Mouse (Mus musculus): Measurements from ENCODE around the gene B3gnt2. TPM values are rescaled to one million over a fixed set of nuclear protein-coding genes. Genes with fewer than 3 reads are reported as not detected.

B3gnt2 gene
- polyA plus RNA-seq, 1 experiment from 2014 or later, result 12.6 TPM

GRCm38 (mm10) chr11:22885350-22885749 is 24.6 kb upstream of the B3gnt2 start:
- no peak overlapping the region for H3K4me2 ChIP-seq
- 88% methylated on average over 1 of the region's 1 CpGs for WGBS
- no peaks in the 10 kb centered on the region for H3K9me3 ChIP-seq
- no peak overlapping the region for H3K27ac ChIP-seq
- H3K4me3 ChIP-seq, result no peak overlapping the region
- no peak for ATAC-seq (ENCODE audit: borderline replicate concordance, extremely low read depth, low FRiP score, low TSS enrichment)
- H3K27me3 ChIP-seq, result no peaks in the 10 kb centered on the region
- H3K9ac ChIP-seq, result no peak overlapping the region
- H3K36me3 ChIP-seq, result no peaks in the 10 kb centered on the region
- H3K4me1 ChIP-seq, result no peaks in the 10 kb centered on the region

- no peak for ATAC-seq (ENCODE audit: borderline replicate concordance, extremely low read depth, low FRiP score, low TSS enrichment)
- 78% methylated on average over 2 of the region's 2 CpGs for WGBS
- H3K9me3 ChIP-seq, result no peaks in the 10 kb centered on the region
- H3K4me3 ChIP-seq, result no peak overlapping the region
- H3K36me3 ChIP-seq, result no peaks in the 10 kb centered on the region
- no peak overlapping the region for H3K4me2 ChIP-seq
- no peaks in the 10 kb centered on the region for H3K4me1 ChIP-seq
- H3K27ac ChIP-seq, result no peak overlapping the region
- no peak overlapping the region for H3K9ac ChIP-seq
- H3K27me3 ChIP-seq, result no peaks in the 10 kb centered on the region
Measured at GRCm38 (mm10) chr11:22883676-22884075, 22.9 kb upstream of the B3gnt2 start.

GRCm38 (mm10) chr11:22882926-22883325 is 22.2 kb upstream of the B3gnt2 start:
- Histone ChIP-seq H3K27ac (no peak overlapping the region), H3K9ac (no peak overlapping the region), H3K4me2 (no peak overlapping the region), H3K4me3 (no peak overlapping the region), H3K27me3 (no peaks in the 10 kb centered on the region), H3K36me3 (no peaks in the 10 kb centered on the region), H3K4me1 (no peaks in the 10 kb centered on the region), H3K9me3 (no peaks in the 10 kb centered on the region)
- no peak for ATAC-seq (ENCODE audit: borderline replicate concordance, extremely low read depth, low FRiP score, low TSS enrichment)

GRCm38 (mm10) chr11:22880383-22881172 is 19.8 kb upstream of the B3gnt2 start:
- WGBS, result 56% methylated on average over 3 of the region's 3 CpGs
- Histone ChIP-seq H3K4me2 (no peak overlapping the region), H3K27ac (no peak overlapping the region), H3K4me3 (no peak overlapping the region), H3K4me1 (no peaks in the 10 kb centered on the region), H3K36me3 (no peaks in the 10 kb centered on the region), H3K27me3 (no peaks in the 10 kb centered on the region), H3K9me3 (no peaks in the 10 kb centered on the region), H3K9ac (no peak overlapping the region)
- ATAC-seq (ENCODE audit: borderline replicate concordance, extremely low read depth, low FRiP score, low TSS enrichment), result no peak

- Histone ChIP-seq H3K9ac (no peak overlapping the region), H3K4me2 (no peak overlapping the region), H3K4me1 (no peaks in the 10 kb centered on the region), H3K9me3 (no peaks in the 10 kb centered on the region), H3K36me3 (no peaks in the 10 kb centered on the region), H3K4me3 (no peak overlapping the region), H3K27me3 (no peaks in the 10 kb centered on the region), H3K27ac (no peak overlapping the region)
- WGBS, result 81% methylated on average over 4 of the region's 4 CpGs
- ATAC-seq (ENCODE audit: borderline replicate concordance, extremely low read depth, low FRiP score, low TSS enrichment), result no peak
Measured at GRCm38 (mm10) chr11:22879645-22880044, 18.9 kb upstream of the B3gnt2 start.

GRCm38 (mm10) chr11:22876680-22877330 is 16.0 kb upstream of the B3gnt2 start:
- ATAC-seq (ENCODE audit: borderline replicate concordance, extremely low read depth, low FRiP score, low TSS enrichment), result no peak
- Histone ChIP-seq H3K36me3 (no peaks in the 10 kb centered on the region), H3K27ac (no peak overlapping the region), H3K4me3 (no peak overlapping the region), H3K4me1 (peaks cover 17% of the 10 kb centered on the region), H3K9ac (no peak overlapping the region), H3K27me3 (no peaks in the 10 kb centered on the region), H3K4me2 (no peak overlapping the region), H3K9me3 (no peaks in the 10 kb centered on the region)
- 66% methylated on average over 3 of the region's 3 CpGs for WGBS

GRCm38 (mm10) chr11:22875279-22875678 is 14.5 kb upstream of the B3gnt2 start:
- Histone ChIP-seq H3K4me1 (peaks cover 22% of the 10 kb centered on the region), H3K4me2 (no peak overlapping the region), H3K27me3 (no peaks in the 10 kb centered on the region), H3K9me3 (no peaks in the 10 kb centered on the region), H3K4me3 (no peak overlapping the region), H3K27ac (no peak overlapping the region), H3K9ac (no peak overlapping the region), H3K36me3 (no peaks in the 10 kb centered on the region)
- WGBS, result 79% methylated on average over 4 of the region's 4 CpGs
- ATAC-seq (ENCODE audit: borderline replicate concordance, extremely low read depth, low FRiP score, low TSS enrichment), result no peak

GRCm38 (mm10) chr11:22874747-22875146 is 14.0 kb upstream of the B3gnt2 start:
- no peaks in the 10 kb centered on the region for H3K27me3 ChIP-seq
- no peak overlapping the region for H3K4me2 ChIP-seq
- ATAC-seq (ENCODE audit: borderline replicate concordance, extremely low read depth, low FRiP score, low TSS enrichment), result no peak
- H3K4me1 ChIP-seq, result peaks cover 22% of the 10 kb centered on the region
- no peak overlapping the region for H3K27ac ChIP-seq
- H3K36me3 ChIP-seq, result no peaks in the 10 kb centered on the region
- H3K9ac ChIP-seq, result no peak overlapping the region
- H3K9me3 ChIP-seq, result no peaks in the 10 kb centered on the region
- H3K4me3 ChIP-seq, result no peak overlapping the region
- 77% methylated on average over 6 of the region's 6 CpGs for WGBS

GRCm38 (mm10) chr11:22873383-22873782 is 12.6 kb upstream of the B3gnt2 start:
- Histone ChIP-seq H3K4me2 (no peak overlapping the region), H3K36me3 (no peaks in the 10 kb centered on the region), H3K27me3 (no peaks in the 10 kb centered on the region), H3K4me3 (no peak overlapping the region), H3K27ac (peak overlapping the region; percentile 61), H3K4me1 (peaks cover 22% of the 10 kb centered on the region), H3K9me3 (no peaks in the 10 kb centered on the region), H3K9ac (no peak overlapping the region)
- no peak for ATAC-seq (ENCODE audit: borderline replicate concordance, extremely low read depth, low FRiP score, low TSS enrichment)
- 49% methylated on average over 4 of the region's 4 CpGs for WGBS

- no peaks in the 10 kb centered on the region for H3K27me3 ChIP-seq
- H3K36me3 ChIP-seq, result no peaks in the 10 kb centered on the region
- H3K4me2 ChIP-seq, result peak overlapping the region; percentile 42
- H3K4me1 ChIP-seq, result peaks cover 22% of the 10 kb centered on the region
- 38% methylated on average over 4 of the region's 4 CpGs for WGBS
- no peaks in the 10 kb centered on the region for H3K9me3 ChIP-seq
- peak overlapping the region; percentile 61 for H3K27ac ChIP-seq
- no peak for ATAC-seq (ENCODE audit: borderline replicate concordance, extremely low read depth, low FRiP score, low TSS enrichment)
- H3K4me3 ChIP-seq, result peak overlapping the region; percentile 3; the same call in 1 of the 2 replicates
- H3K9ac ChIP-seq, result no peak overlapping the region
Measured at GRCm38 (mm10) chr11:22872307-22872680, 11.5 kb upstream of the B3gnt2 start.

GRCm38 (mm10) chr11:22871628-22872306 is 11.0 kb upstream of the B3gnt2 start:
- Histone ChIP-seq H3K4me1 (peaks cover 22% of the 10 kb centered on the region), H3K9ac (no peak overlapping the region), H3K9me3 (no peaks in the 10 kb centered on the region), H3K36me3 (no peaks in the 10 kb centered on the region), H3K4me3 (peak overlapping the region; percentile 3; the same call in 1 of the 2 replicates), H3K27ac (peak overlapping the region; percentile 61), H3K27me3 (no peaks in the 10 kb centered on the region), H3K4me2 (peak overlapping the region; percentile 42)
- 42% methylated on average over 7 of the region's 7 CpGs for WGBS
- ATAC-seq (ENCODE audit: borderline replicate concordance, extremely low read depth, low FRiP score, low TSS enrichment), result no peak

GRCm38 (mm10) chr11:22868582-22868981 is 7.8 kb upstream of the B3gnt2 start:
- Histone ChIP-seq H3K9ac (no peak overlapping the region), H3K4me3 (no peak overlapping the region), H3K27ac (no peak overlapping the region), H3K9me3 (no peaks in the 10 kb centered on the region), H3K4me2 (no peak overlapping the region), H3K4me1 (peaks cover 25% of the 10 kb centered on the region), H3K36me3 (no peaks in the 10 kb centered on the region), H3K27me3 (no peaks in the 10 kb centered on the region)
- 85% methylated on average over 8 of the region's 8 CpGs for WGBS
- ATAC-seq (ENCODE audit: borderline replicate concordance, extremely low read depth, low FRiP score, low TSS enrichment), result no peak

Data from lung, embryonic 15.5 days (tissue).